Mouse (Mus musculus): ENCODE measurements at regions not wholly inside any gene's neighbourhood (a gene's known extent, or its start where the extent isn't known, plus 50 kb on each side); places are given as distances from the start of the nearest gene placed in this dataset.

GRCm38 (mm10) chr4:106859476-106859875 lies 51.0 kb upstream of the Ssbp3 start:
- Histone ChIP-seq H3K9ac (no peak overlapping the region), H3K4me2 (replicated peaks) (no peak overlapping the region), H3K4me1 (peaks cover 35% of the 10 kb centered on the region), H3K4me3 (no peak overlapping the region), H3K27ac (no peak overlapping the region; the same call in 1 of the 2 replicates), H3K36me3 (no peaks in the 10 kb centered on the region), H3K27me3 (replicated peaks) (0 out of 2 replicates have a peak, but pooled peaks cover 4% of the 10 kb centered on the region), H3K9me3 (0 out of 2 replicates have a peak, but pooled peaks cover 4% of the 10 kb centered on the region)
- no peak for ATAC-seq (ENCODE audit: low FRiP score, low read depth)

DNA sequence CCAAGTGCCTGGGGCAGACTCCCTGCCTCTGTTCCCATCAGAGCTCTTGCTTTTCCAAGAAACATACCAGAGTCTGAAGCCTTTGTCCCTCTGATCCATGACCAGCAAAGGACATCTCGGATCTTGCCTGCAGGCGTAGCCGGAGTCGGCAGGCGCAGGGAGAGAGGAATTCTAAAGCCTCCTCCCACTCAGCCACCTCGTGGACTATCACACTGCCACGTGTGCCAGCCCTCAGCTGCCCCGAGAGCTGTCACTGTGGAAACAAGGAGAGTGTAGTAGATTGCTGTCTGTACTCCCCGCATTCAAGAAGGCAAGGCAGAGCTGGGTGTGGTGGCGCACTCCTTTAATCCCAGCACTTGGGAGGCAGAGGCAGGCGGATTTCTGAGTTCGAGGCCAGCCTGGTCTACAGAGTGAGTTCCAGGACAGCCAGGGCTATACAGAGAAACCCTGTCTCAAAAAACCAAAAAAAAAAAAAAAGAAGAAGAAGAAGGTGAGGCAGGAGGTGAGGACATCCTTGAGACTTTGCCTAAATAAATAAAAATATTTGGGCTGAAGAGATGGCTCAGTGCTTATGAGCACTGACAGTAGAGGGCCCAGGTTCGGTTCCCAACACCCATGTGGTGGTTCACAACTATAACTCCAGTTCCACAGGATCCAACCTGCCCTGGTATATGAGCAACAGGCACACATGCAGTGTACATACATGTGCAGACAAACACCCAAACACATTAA lies 52.0 kb upstream of the Ssbp3 start:
- 72% methylated on average over 13 of the region's 13 CpGs for WGBS
- no peak overlapping the region for H3K27ac ChIP-seq

DNA sequence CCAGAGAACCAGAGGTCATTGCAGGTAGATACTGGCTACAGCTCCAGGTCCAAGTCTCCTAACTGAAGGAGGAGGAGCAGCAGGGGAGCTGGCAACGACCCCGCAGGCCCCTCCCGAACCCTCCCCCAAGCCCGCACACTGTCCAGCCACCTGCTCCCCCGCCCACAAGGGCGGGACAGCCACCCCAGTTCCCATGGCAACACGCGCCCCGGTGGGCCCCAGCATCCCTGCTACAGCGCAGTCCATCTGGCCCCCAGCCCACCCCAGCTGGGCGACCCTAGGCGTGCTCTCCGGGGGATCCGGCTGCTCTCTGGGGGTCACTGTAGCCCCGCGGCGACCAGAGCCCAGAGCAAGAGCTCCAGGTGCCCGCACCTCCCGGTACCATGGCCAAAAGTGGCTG lies 51.0 kb upstream of the Acot11 start:
- no peak overlapping the region for H3K27ac ChIP-seq
- WGBS = 2% methylated on average over 19 of the region's 19 CpGs
- peak overlapping the region; percentile 45 for H3K4me2 ChIP-seq (replicated peaks)
- 0 out of 2 replicates have a peak, but pooled peaks cover 4% of the 10 kb centered on the region for H3K9me3 ChIP-seq
- no peak overlapping the region for H3K9ac ChIP-seq
- no peak overlapping the region for H3K4me3 ChIP-seq
- H3K27me3 ChIP-seq (replicated peaks) = 0 out of 2 replicates have a peak, but pooled peaks cover 4% of the 10 kb centered on the region
- peak; percentile 61 for ATAC-seq (ENCODE audit: low FRiP score, low read depth)
- H3K4me1 ChIP-seq = peaks cover 33% of the 10 kb centered on the region
- H3K36me3 ChIP-seq = no peaks in the 10 kb centered on the region

More for the DNA sequence above, 52.0 kb upstream of the Ssbp3 start:
- H3K4me3 ChIP-seq = no peak overlapping the region
- no peak overlapping the region for H3K4me2 ChIP-seq (replicated peaks)
- H3K36me3 ChIP-seq = no peaks in the 10 kb centered on the region
- H3K9ac ChIP-seq = no peak overlapping the region
- 0 out of 2 replicates have a peak, but pooled peaks cover 4% of the 10 kb centered on the region for H3K27me3 ChIP-seq (replicated peaks)
- 0 out of 2 replicates have a peak, but pooled peaks cover 4% of the 10 kb centered on the region for H3K9me3 ChIP-seq
- H3K4me1 ChIP-seq = peaks cover 39% of the 10 kb centered on the region
- no peak for ATAC-seq (ENCODE audit: low FRiP score, low read depth)

DNA sequence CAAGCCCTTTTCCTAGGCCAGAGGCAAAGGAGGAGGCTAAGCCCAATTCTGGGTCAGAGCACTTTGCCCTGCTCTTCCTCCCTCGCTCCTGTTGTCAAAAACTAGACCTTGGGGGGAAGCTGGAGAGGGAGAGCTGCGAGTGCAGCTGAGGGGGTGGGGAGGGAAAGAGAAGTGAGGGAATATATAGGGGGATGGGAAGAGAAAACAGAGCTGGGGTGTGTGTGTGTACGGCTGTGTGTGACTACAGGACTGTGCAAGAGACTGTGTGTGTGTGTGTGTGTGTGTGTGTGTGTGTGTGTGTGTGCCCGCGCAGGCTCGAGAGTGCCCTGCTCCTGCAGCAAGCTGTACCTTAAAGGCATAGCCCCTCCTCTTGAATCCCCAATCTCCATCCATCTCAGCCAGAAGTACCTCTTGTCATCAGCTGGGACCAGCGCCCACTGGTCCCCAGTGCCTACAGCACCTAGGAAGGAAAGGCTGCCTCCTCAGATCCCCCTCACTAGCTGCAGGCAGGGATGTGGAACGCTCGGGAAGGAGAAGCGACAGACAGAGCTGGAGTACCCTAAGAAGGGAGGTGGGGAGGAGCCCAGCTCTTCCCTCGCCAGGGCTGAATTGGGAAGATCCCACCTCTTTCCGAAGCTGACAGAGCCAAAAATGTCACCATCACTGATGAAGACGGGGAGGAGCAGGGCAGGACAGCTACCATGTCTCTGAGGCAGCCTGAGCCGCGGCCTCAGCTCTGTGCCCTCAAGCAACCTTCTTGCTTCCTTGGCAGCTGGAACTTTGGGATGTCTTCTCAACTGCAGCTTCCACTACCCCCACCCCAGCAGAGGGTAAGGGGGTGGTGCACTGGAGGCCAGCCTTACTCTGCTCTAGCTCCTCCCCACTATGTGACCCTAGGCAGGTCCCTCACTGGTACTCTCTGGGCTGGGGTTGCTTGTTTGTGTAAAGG lies 49.8 kb upstream of the Acot11 start:
- Histone ChIP-seq H3K4me3 (no peak overlapping the region), H3K27me3 (replicated peaks) (0 out of 2 replicates have a peak, but pooled peaks cover 4% of the 10 kb centered on the region), H3K27ac (0 out of 2 replicates have a peak overlapping the region, but pooled peaks have one; percentile 2), H3K9me3 (0 out of 2 replicates have a peak, but pooled peaks cover 4% of the 10 kb centered on the region), H3K4me1 (peaks cover 32% of the 10 kb centered on the region), H3K36me3 (no peaks in the 10 kb centered on the region), H3K4me2 (replicated peaks) (peak overlapping the region; percentile 45), H3K9ac (no peak overlapping the region)
- ATAC-seq (ENCODE audit: low FRiP score, low read depth) = peak; percentile 65
- WGBS = 8% methylated on average over 15 of the region's 15 CpGs
